Mouse (Mus musculus) kidney, adult 2 months (tissue): ENCODE measurements at regions not wholly inside any gene's neighbourhood (a gene's known extent, or its start where the extent isn't known, plus 50 kb on each side); places are given as distances from the start of the nearest gene placed in this dataset.

Experiments used
- CTCF ChIP-seq: fragments of 200-500 bp; conservative IDR thresholded peaks from 2 replicates; pipeline ENCODE4 v1.5.1; 2011; ENCODE audit warnings: low read depth, mild to moderate bottlenecking, control low read depth, low read length, moderate library complexity, mixed read lengths; ENCODE audit not compliant: insufficient read depth, insufficient read length
- POLR2A ChIP-seq: fragments of 200-500 bp; IDR thresholded peaks from one replicate; pipeline ENCODE4 v1.6.1; 2011; ENCODE audit warnings: low read depth, low read length, control low read depth

GRCm38 (mm10) chr1:120883632-120884031 lies 281.4 kb downstream of the En1 start:
- no peak for TF ChIP-seq POLR2A
- TF ChIP-seq CTCF: no peak
